Mouse (Mus musculus) cerebellum, adult 2 months (tissue): ENCODE measurements at regions not wholly inside any gene's neighbourhood (a gene's known extent, or its start where the extent isn't known, plus 50 kb on each side); places are given as distances from the start of the nearest gene placed in this dataset.

Experiments used
- DNase-seq, 2 experiments: peaks; one replicate each; pipeline ENCODE4 v3.0.0; 2021
- H3K27ac ChIP-seq: fragments of 200-500 bp; 2 replicates; pipeline ENCODE4 v1.5.1; 2012; ENCODE audit warnings: low read length, control low read depth, inconsistent platforms; ENCODE audit not compliant: insufficient read depth
- H3K27me3 ChIP-seq: fragments of 200-500 bp; 2 replicates; pipeline ENCODE4 v1.6.1; 2012; ENCODE audit warnings: inconsistent platforms, mild to moderate bottlenecking, low read length, moderate library complexity; ENCODE audit not compliant: control insufficient read depth, insufficient read depth
- H3K4me1 ChIP-seq: fragments of 200-500 bp; 2 replicates; pipeline ENCODE4 v1.6.1; 2011; ENCODE audit warnings: low read length; ENCODE audit not compliant: control insufficient read depth, insufficient read depth
- H3K4me3 ChIP-seq: fragments of 200-500 bp; replicated peaks from 2 replicates; pipeline ENCODE3; 2011; ENCODE audit warnings: mild to moderate bottlenecking, low read depth, low read length, control low read depth; ENCODE audit not compliant: insufficient read depth
- CTCF ChIP-seq: fragments of 200-500 bp; IDR thresholded peaks from 2 replicates; pipeline ENCODE4 v1.5.1; 2011; ENCODE audit warnings: low read depth, mild to moderate bottlenecking, control low read depth, low read length, moderate library complexity, borderline replicate concordance; ENCODE audit not compliant: insufficient read depth
- POLR2A ChIP-seq: fragments of 200-500 bp; IDR thresholded peaks from 2 replicates; pipeline ENCODE4 v1.6.1; 2011; ENCODE audit warnings: low read length, control low read depth, borderline replicate concordance; ENCODE audit not compliant: insufficient read depth
- WGBS: fragments of 180-500 bp; shearing (Covaris S2); methylation state at CpG from one replicate; pipeline ENCODE4 v1.1.7; 2018; 5-methylcytosine and 5-hydroxymethylcytosine counted together

DNA sequence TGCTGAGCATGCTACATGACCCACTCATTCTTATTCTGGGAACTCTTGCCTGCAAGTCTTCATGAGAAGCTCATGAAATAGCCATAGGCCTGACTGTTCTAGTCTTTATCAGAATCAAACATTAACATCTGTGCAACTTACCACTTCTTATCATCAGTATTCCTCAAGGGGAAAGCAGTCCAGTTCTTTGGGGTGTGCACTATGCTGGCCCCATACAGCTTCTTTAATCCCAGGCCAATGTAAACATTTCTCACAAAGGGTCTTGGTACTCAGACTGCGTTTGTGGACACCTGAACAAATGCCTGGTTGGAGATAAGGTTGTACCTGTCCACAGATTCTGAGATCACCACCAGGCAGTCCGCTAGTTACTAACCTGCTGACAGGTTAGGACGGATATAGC, 51.3 kb downstream of the 3110018I06Rik start:
- Histone ChIP-seq H3K4me1 (no peaks in the 10 kb centered on the region), H3K27ac (no peak overlapping the region), H3K4me3 (no peak overlapping the region), H3K27me3 (no peaks in the 10 kb centered on the region)
- 90% methylated on average over 3 of the region's 3 CpGs for WGBS
- TF ChIP-seq CTCF = no peak
- no peak for TF ChIP-seq POLR2A
- no peak for DNase-seq

DNA sequence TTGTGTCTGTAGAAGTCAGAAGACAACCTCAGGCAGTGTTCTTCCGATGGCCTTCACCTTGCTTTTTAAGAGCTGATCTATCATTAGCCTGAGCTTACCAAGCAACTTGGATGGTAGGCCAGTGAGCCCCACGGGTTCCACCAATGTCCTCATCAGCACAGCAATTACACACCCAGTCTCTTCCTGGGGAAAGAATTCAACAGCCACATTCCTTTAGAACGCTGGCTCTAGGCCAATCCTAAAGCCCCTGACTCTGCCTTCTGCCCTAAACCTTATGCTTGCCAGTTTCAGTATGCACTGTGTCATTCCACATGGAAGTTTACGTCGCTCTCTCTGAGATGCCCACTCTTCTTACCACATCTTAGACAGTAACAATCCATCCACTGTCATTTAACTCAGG, 52.8 kb downstream of the 3110018I06Rik start:
- WGBS = 54% methylated on average over 5 of the region's 5 CpGs
- H3K4me1 ChIP-seq = no peaks in the 10 kb centered on the region
- H3K4me3 ChIP-seq = no peak overlapping the region
- H3K27me3 ChIP-seq = no peaks in the 10 kb centered on the region; the same call in 1 of the 2 replicates
- TF ChIP-seq POLR2A (no peak), CTCF (no peak)
- no peak overlapping the region for H3K27ac ChIP-seq
- no peak for DNase-seq

DNA sequence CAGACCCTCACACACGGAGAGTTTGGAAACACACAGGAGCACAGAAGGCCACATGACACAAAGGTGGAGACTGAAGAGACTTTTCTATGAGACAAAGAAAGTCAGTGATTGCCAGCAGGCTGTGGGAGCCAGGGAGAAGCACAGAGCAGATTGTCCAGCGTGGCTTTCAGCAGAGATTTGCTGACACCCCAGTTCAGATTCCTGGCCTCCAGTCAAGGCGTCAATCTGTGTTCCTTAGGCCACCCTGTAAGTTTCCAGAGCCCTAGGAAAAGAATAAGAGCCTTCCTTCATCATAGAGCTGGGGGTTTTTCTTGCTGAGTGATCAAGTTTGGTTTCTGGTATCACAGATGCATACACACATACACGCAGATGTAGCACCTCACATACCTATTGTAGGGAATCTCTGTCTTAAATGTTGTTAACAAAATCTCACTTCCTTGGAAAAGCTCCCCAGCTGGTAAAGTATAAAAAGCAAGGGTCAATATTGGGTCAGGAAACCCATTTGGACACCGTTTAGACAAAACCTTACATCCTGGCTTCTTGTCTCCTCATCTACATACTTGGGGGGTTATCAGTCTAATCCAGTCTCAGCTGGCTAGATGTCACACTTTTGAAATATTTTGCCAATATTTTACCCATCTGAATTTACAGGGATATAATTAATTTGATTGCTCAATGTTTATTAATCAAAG, 58.9 kb downstream of the 3110018I06Rik start:
- Histone ChIP-seq H3K27ac (no peak overlapping the region), H3K4me1 (peaks cover 8% of the 10 kb centered on the region), H3K27me3 (no peaks in the 10 kb centered on the region; the same call in 1 of the 2 replicates), H3K4me3 (no peak overlapping the region)
- TF ChIP-seq CTCF = no peak
- no peak for TF ChIP-seq POLR2A
- 44% methylated on average over 5 of the region's 5 CpGs for WGBS
- peak in 1 of 2 experiments; percentile 9 for DNase-seq

DNA sequence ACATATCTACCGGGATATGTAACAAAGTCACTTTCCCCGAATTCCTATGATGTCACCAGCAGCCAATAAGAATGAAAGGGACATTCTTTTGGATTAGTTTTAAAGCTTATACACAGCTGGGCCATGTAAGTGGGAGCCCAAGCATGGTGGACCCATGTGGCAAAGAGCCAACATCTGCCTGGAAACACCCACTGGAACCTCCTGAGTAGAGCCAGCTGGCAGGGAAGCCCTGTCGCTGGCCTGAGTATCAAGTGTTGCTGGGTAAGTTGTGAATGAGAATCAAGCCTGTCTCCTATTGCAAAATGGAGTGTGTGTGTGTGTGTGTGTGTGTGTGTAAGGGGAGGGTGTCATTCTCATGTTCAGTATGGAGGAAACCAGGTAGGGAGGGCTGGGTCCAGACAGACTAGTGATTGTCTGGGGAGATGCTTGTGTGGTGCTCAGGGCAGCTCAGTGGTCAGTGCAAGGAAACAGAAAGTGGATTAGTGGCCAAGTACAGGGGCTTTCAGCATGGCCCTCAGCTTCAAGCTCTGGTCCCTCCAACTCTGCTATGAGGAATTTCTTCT, 59.5 kb downstream of the 3110018I06Rik start:
- no peak for DNase-seq
- Histone ChIP-seq H3K27me3 (no peaks in the 10 kb centered on the region; the same call in 1 of the 2 replicates), H3K27ac (no peak overlapping the region), H3K4me3 (no peak overlapping the region), H3K4me1 (peaks cover 8% of the 10 kb centered on the region)
- no peak for TF ChIP-seq POLR2A
- no peak for TF ChIP-seq CTCF
- 65% methylated on average over 3 of the region's 3 CpGs for WGBS

DNA sequence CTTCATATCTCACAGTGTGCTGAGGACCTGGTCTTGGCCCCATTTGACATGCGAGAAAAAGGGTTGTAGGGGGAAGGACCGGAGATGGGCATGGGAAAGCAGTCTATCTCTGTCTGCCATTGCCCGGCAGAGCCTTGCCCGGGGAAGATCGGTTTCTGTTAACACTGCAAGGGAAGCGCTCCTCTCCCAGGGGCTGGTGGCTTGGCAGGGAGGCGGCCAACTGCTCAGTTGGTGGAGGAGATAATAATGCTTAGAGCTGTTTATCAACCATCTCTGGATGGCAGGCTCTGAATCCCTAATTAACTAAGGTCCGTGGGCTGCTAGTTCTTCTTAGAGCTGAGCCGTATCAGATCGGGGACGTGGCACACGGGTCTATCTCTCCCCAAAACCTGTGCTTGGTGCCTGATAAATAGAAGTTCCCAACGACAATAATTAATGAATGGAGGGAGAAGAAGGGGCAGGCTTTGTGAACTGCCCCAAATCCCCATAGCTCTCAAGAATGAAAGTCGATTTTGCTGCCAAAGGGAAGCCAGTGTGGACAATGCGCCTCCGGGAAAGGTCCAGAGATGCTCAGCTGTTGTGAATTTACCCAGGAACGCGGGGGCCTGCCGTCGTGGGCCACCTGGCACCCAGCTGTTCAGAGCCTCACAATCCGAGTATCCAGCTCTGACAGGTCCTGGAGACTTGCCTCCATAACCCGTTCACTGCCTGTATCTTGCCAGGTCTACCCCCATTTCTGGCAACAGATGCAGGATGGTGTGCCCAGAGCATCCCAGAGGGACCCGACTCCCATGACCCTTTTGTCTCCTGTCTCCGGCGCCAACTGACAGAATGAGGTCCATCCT, 61.2 kb downstream of the 3110018I06Rik start:
- H3K27ac ChIP-seq = no peak overlapping the region
- no peak for TF ChIP-seq CTCF
- no peak for TF ChIP-seq POLR2A
- 6% methylated on average over 25 of the region's 25 CpGs for WGBS
- H3K4me3 ChIP-seq = peak overlapping the region; percentile 27
- peak; percentile 13 to 15 for DNase-seq
- H3K4me1 ChIP-seq = peaks cover 8% of the 10 kb centered on the region
- H3K27me3 ChIP-seq = no peaks in the 10 kb centered on the region; the same call in 1 of the 2 replicates

DNA sequence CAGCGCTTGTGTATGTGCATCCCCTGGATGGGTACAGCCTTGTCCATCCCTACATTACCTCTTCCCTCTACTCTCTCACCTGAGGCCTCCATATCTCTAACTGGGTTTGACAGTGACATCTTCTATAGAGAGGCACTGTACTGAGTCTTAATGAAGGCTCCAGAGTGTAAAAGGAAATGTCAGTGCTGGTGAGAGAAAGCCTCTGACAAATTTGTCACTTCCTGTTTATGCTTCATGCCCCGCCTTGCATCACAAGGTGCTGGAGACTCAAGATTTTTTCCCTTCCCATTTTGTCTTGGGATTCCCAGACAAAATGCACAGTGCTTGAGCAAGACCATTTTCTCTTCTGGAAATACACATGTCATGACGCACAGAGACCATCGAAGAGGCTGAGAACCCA, 70.8 kb downstream of the 3110018I06Rik start:
- Histone ChIP-seq H3K27ac (no peak overlapping the region), H3K4me3 (no peak overlapping the region), H3K4me1 (no peaks in the 10 kb centered on the region), H3K27me3 (no peaks in the 10 kb centered on the region)
- TF ChIP-seq CTCF = no peak
- TF ChIP-seq POLR2A = no peak
- no peak for DNase-seq
- WGBS = 95% methylated on average over 4 of the region's 4 CpGs

DNA sequence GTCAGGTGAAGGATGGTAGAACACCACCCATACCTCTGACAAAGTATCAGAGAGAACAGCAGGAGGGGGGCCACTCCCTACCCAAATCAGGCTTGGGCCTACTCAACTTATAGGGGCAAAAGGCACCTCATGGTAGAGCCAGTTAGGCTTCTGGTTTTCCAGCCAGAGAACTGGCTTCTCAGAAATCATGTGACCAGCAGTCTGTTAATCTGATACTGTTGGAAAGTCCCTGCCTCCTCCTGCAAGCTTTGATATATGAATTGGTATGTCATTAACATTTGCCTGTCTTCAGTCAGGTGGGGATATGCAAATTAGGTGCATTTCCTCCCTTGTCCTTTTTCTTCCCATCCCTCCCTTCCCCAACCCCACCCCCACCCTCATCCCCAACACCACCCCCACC, 71.7 kb downstream of the 3110018I06Rik start:
- TF ChIP-seq CTCF = no peak
- no peak for TF ChIP-seq POLR2A
- H3K4me1 ChIP-seq = no peaks in the 10 kb centered on the region
- H3K27ac ChIP-seq = no peak overlapping the region
- no peak for DNase-seq
- H3K27me3 ChIP-seq = no peaks in the 10 kb centered on the region
- no peak overlapping the region for H3K4me3 ChIP-seq
